Mouse (Mus musculus) mammary gland, adult 2 months (tissue): ENCODE measurements around the gene Olfr572. TPM values are rescaled to one million over a fixed set of nuclear protein-coding genes. Genes with fewer than 3 reads are reported as not detected.

Experiments
- polyA plus RNA-seq: library from polyadenylated mRNA; depleted of rRNA; stranded (reverse); fragments of >200 nt; gene quantifications from 2 replicates; pipeline ENCODE4 v1.2.3, GENCODE M21; 2012; ENCODE audit warnings: low replicate concordance; rRNA removed

Olfr572 gene
- polyA plus RNA-seq = not detected in 2 replicates

DNA sequence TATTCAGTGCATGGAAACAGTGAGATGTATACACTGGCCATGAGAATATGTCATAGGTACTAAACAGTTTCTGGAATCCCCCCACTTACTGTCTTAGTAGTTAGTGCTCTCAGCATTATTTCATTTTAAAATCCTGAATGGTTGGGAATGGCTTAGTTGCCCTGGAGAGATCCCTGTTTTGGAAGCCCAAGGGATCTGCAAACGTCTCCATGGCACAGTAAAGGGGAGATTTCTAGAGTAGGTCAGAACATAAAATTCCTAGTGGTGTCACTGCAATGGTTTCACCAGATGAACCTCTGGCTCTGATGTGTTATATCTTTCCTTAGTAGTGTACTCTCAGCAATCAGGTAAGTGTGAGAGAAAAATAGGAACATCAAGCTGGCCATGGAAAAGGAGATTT, at the start of gene Olfr572:
Gene Olfr572, plus strand, starts transcription at position 301 of the 400 bp plus-strand sequence.

DNA sequence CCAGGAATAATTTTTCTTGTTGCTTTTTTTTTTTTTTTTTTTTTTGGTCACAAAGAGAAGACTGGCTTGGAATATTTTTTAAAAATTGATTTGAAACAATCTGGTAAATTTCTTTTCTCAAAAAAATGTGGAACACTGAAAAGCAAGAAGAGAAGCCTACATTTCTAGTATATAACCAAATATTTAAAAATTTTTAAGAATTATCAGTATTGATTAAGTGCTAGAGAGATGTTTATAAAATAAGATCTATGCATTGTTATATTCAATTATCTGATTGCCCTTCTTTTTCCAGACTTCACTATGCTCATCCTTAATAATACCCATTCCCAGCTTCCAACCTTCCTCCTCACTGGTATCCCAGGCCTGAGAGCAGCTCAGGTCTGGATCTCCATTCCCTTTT, 47.4 kb upstream of the Olfr572 start, which contains the start of gene Olfr568:
Gene Olfr568, plus strand, starts transcription at position 301 of the 400 bp plus-strand sequence.

DNA sequence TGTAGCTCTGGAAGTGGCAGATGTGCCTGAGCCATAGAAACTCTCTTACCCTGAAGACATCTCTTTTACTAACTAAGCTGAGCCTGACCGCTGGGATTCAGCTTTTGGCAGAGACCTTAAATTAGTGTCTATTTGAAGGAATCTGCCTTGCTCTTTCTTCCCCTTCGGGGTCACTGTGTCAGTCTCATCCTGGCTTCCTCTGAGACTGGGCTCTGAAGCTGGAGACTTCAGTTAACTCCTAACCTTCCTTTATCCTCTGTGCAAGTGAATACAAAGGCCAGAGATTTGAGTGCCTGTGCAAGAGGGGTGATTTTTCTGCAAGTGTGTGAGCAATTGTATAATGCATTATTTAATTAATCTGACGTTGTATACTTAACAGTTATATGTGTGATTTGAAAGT, 33.4 kb upstream of the Olfr572 start, which contains the start of gene Olfr569:
Gene Olfr569, minus strand, starts transcription at position 101 of the 400 bp plus-strand sequence.

DNA sequence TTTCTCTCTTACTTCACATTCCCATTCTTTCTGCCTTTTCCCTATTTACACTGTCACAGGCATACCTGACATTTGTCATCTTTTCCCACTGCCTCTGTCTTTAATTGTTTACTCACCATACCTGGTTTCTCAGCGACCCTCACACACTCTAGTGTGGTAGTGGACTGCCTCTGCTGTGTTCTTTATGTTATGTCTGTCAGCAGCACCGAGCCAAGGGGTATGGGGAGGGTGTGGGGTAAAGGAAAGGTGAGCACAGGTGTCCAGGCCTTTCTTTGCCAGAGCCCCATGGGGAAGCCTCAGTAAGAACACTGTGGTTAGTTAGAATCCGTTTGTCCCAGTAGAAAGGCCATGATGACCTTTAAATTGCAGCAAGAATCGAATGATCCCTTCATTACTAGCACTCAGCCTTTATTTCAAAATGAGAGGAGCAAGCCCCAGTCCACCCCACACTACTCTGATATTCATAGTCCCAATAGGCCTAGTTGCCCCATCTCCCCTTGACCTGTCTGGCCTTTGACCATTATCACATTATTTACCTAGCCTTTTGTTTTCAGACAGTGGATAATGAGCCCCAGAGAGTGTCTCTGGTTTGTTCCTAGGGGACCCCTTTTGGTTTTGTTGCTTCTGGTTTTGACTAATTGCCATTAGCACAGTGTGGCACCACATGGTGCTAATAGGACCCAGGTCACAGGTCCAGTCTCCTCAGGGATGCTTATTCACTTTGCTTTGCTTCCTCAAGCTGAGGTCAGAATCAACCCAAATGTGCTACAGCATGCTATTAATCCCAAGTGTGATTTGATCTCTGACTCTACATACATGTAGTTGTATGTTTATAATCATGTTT, 7.0 kb upstream of the Olfr572 start, which contains the start of gene Olfr571:
Gene Olfr571, minus strand, starts transcription at position 505 of the 844 bp plus-strand sequence.

DNA sequence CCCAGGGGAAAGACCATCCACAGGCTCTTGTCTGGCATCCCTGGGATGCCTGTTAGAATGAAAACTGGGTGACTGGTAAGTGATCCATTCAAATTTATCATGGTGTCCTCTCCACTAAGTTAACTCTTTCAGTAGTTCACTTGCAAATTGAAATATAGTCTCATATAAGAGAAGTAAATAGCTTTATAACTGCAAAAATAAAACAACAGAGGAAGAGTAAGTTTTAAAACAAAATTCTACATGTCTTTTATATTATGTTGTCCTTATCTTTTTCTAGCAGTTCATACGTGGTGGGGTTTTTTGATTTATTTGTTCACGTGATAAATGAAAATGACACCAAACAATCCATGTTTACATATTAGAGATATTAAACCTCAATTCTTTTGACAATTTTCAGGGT, 18.3 kb downstream of the Olfr572 start, which contains the start of gene Olfr573-ps1:
Gene Olfr573-ps1, minus strand, starts transcription at position 101 of the 400 bp plus-strand sequence.

DNA sequence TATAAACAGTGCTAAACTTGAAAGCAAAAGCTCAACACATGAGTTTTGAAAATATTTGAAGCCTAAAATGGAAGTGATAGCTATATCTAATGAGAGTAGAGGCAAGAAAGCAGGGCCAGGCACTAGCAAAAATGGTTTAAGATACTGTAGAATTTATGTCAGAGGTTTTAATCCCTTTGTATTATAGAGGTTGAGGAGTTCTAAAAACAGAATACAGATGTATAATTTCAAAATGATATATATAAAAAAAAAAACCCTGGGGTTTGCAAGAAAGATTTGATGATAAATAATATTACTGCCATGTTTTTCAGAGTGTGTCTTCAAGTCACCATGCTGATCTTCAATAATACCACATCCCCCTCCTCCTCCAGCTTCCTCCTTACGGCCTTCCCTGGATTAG, 24.0 kb downstream of the Olfr572 start, which contains the start of gene Olfr574:
Gene Olfr574, plus strand, starts transcription at position 301 of the 400 bp plus-strand sequence.

DNA sequence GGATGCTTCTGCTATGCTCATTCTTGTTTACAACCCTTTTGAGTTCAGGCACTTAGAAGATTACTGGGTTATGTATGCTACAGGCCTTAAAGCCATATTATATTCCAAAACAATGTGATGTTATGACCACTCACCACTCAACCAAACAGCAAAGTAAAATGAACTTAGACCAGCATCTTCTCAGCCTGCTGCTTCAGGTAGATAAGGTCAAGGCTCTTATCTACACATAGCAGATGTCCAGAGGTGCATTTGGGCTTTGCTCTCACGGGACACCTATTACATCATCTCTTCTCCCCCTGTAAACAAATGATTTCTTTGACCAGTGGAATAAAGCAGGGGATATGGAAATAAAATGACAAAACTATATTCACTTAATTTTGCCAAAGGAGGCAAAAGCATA, 34.4 kb downstream of the Olfr572 start, which contains the start of gene Olfr575:
Gene Olfr575, minus strand, starts transcription at position 183 of the 400 bp plus-strand sequence.

DNA sequence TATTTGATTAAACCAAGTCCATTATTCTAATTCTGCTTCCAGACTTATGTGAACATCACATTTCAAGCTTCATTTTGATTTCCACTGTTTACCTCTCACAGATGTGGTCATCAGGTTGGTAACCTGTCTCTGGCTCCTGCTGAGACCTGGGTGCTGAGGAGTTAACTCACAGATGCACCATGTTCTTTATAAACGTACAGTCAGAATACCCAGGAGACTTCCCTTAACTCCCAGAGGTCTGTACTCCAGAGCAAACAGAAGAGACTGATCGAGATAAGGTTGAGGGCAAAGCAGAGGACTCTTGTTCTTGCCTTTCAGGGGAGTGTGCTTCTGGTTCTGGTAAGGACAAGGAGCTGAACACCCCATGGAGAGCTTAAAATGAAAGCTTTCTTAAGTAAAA, 38.2 kb downstream of the Olfr572 start, which contains the start of gene Olfr576:
Gene Olfr576, plus strand, starts transcription at position 301 of the 400 bp plus-strand sequence.

DNA sequence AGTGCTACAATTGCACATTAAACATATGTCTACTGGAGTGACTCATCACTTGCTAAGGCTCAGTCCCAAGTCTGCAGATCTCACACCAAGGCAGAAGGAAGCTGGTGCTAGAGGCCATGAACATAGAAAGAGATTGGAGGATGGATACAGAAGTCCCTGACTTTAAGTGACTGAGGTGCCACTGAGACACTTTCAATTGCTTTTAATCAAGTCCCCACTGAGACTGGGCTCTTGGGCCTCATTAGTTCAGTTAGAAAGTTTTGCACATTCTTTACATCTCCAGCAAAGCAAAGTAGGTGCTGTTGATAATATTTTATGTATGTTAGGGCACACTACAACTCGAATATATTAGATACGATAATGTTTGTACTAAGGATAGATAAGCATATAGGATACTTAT, 51.6 kb downstream of the Olfr572 start, which contains the start of gene Olfr577:
Gene Olfr577, minus strand, starts transcription at position 101 of the 400 bp plus-strand sequence.

Other genes with a start within 250 kb of the Olfr572 start
- 23.8 and 50.9 TPM in 2 replicates for gene Trim68, start 237.1 kb upstream of the Olfr572 start, polyA plus RNA-seq
- gene Olfr557, start 228.5 kb upstream of the Olfr572 start, polyA plus RNA-seq = not detected in 2 replicates
- 2.3 and 6.1 TPM in 2 replicates for gene Olfr558, start 222.2 kb upstream of the Olfr572 start, polyA plus RNA-seq
- gene Olfr33, start 205.3 kb upstream of the Olfr572 start, polyA plus RNA-seq = 0.33 TPM in 1 of 2 replicates, not detected in the other
- gene Olfr559, start 196.9 kb upstream of the Olfr572 start, polyA plus RNA-seq = not detected in 2 replicates
- gene Olfr560, start 165.0 kb upstream of the Olfr572 start, polyA plus RNA-seq = 0.09 TPM in 1 of 2 replicates, not detected in the other
- gene Olfr78, start 164.9 kb upstream of the Olfr572 start, polyA plus RNA-seq = 3.2 and 8.0 TPM in 2 replicates
- gene Olfr561, start 153.2 kb upstream of the Olfr572 start, polyA plus RNA-seq = 0.11 TPM in 1 of 2 replicates, not detected in the other
- not detected in 2 replicates for gene Olfr564, start 120.9 kb upstream of the Olfr572 start, polyA plus RNA-seq
- gene Olfr566, start 65.6 kb upstream of the Olfr572 start, polyA plus RNA-seq = not detected in 2 replicates
- gene Olfr568, start 47.3 kb upstream of the Olfr572 start, polyA plus RNA-seq = not detected in 2 replicates
- not detected in 2 replicates for gene Olfr569, start 33.5 kb upstream of the Olfr572 start, polyA plus RNA-seq
- gene Olfr570, start 29.8 kb upstream of the Olfr572 start, polyA plus RNA-seq = not detected in 2 replicates
- not detected in 2 replicates for gene Olfr571, start 6.9 kb upstream of the Olfr572 start, polyA plus RNA-seq
- gene Olfr573-ps1, start 18.2 kb downstream of the Olfr572 start, polyA plus RNA-seq = not detected in 2 replicates
- not detected in 2 replicates for gene Olfr574, start 24.1 kb downstream of the Olfr572 start, polyA plus RNA-seq
- not detected in 2 replicates for gene Olfr575, start 34.4 kb downstream of the Olfr572 start, polyA plus RNA-seq
- gene Olfr576, start 38.3 kb downstream of the Olfr572 start, polyA plus RNA-seq = not detected in 2 replicates
- gene Olfr577, start 51.5 kb downstream of the Olfr572 start, polyA plus RNA-seq = not detected in 2 replicates
- not detected in 2 replicates for gene Olfr578, start 64.9 kb downstream of the Olfr572 start, polyA plus RNA-seq
- not detected in 2 replicates for gene Olfr582, start 113.6 kb downstream of the Olfr572 start, polyA plus RNA-seq
- not detected in 2 replicates for gene Olfr583, start 126.9 kb downstream of the Olfr572 start, polyA plus RNA-seq
- gene Olfr584, start 157.5 kb downstream of the Olfr572 start, polyA plus RNA-seq = not detected in 2 replicates
- not detected in 2 replicates for gene Olfr585, start 173.3 kb downstream of the Olfr572 start, polyA plus RNA-seq
- not detected in 2 replicates for gene Olfr586, start 201.2 kb downstream of the Olfr572 start, polyA plus RNA-seq
- not detected in 2 replicates for gene Olfr588-ps1, start 216.5 kb downstream of the Olfr572 start, polyA plus RNA-seq
- gene Olfr589, start 231.9 kb downstream of the Olfr572 start, polyA plus RNA-seq = not detected in 2 replicates